Mouse (Mus musculus) neural tube, embryonic 11.5 days (tissue): ENCODE results near the gene Nfe2l1. TPM values are rescaled to one million over a fixed set of nuclear protein-coding genes. Genes with fewer than 3 reads are reported as not detected.
A peak's percentile ranks its signal among the peaks of the same experiment; 100 is the strongest.

Source experiments
- ATAC-seq: fragments of 200-750 bp; cut with Nextera tagmentation; 2 replicates; pipeline ENCODE4 v1.8.0; 2017; ENCODE audit warnings: moderate number of reproducible peaks, mild to moderate bottlenecking, moderate TSS enrichment, moderate library complexity; ENCODE audit not compliant: insufficient read depth, low FRiP score, low TSS enrichment
- DNase-seq: peaks from one replicate; pipeline ENCODE4 v3.0.0-alpha.2; 2015; ENCODE audit warnings: low spot score
- H3K27ac ChIP-seq: fragments of 300-500 bp; sonication (generic); 2 replicates; pipeline ENCODE4 v1.5.1; 2014; ENCODE audit warnings: low read depth, mild to moderate bottlenecking, low read length
- H3K27me3 ChIP-seq: fragments of 300-500 bp; sonication (generic); 2 replicates; pipeline ENCODE4 v1.6.1; 2014; ENCODE audit warnings: mild to moderate bottlenecking, low read length, mixed read lengths; ENCODE audit not compliant: control insufficient read depth, insufficient read depth
- H3K36me3 ChIP-seq: fragments of 300-500 bp; sonication (generic); 2 replicates; pipeline ENCODE4 v1.6.1; 2014; ENCODE audit warnings: mild to moderate bottlenecking, low read length, moderate library complexity, mixed read lengths; ENCODE audit not compliant: control insufficient read depth, insufficient read depth
- H3K4me1 ChIP-seq: fragments of 300-500 bp; sonication (generic); 2 replicates; pipeline ENCODE4 v1.6.1; 2014; ENCODE audit warnings: low read length, mixed read lengths; ENCODE audit not compliant: control insufficient read depth, insufficient read depth
- H3K4me2 ChIP-seq: fragments of 300-500 bp; sonication (generic); 2 replicates; pipeline ENCODE4 v1.6.1; 2014; ENCODE audit warnings: low read depth, mild to moderate bottlenecking, moderate library complexity
- H3K4me3 ChIP-seq: fragments of 300-500 bp; sonication (generic); 2 replicates; pipeline ENCODE4 v1.5.1; 2014; ENCODE audit warnings: low read depth, low read length
- H3K9ac ChIP-seq: fragments of 300-500 bp; sonication (generic); 2 replicates; pipeline ENCODE4 v1.6.1; 2014; ENCODE audit warnings: mild to moderate bottlenecking, low read length
- H3K9me3 ChIP-seq: fragments of 300-500 bp; sonication (generic); 2 replicates; pipeline ENCODE4 v1.6.1; 2016; ENCODE audit warnings: low read length; ENCODE audit not compliant: control insufficient read depth
- WGBS: fragments of 180-500 bp; shearing (Covaris S2); extraction: QIAGEN DNeasy Blood & Tissue Kit; methylation state at CpG from one replicate; pipeline ENCODE4 v1.1.7; 2014; 5-methylcytosine and 5-hydroxymethylcytosine counted together
- polyA plus RNA-seq: library from polyadenylated mRNA; unstranded; fragments of >200 nt; fragmentation: Nextera tagmentation; extraction: Ambion mirVana; gene quantifications from 2 replicates; pipeline ENCODE4 v1.2.1, GENCODE M21; 2014

The Nfe2l1 gene
- polyA plus RNA-seq, 1 experiment from 2014 or later: 46.8 TPM

- Histone ChIP-seq H3K4me2 (peak overlapping the region; percentile 38), H3K27ac (peak overlapping the region; percentile 100), H3K4me3 (peak overlapping the region; percentile 3), H3K27me3 (no peaks in the 10 kb centered on the region), H3K9me3 (no peaks in the 10 kb centered on the region), H3K9ac (peak overlapping the region; percentile 76), H3K4me1 (peaks cover 48% of the 10 kb centered on the region), H3K36me3 (no peaks in the 10 kb centered on the region)
- ATAC-seq (peak; percentile 36), DNase-seq (peak; percentile 75)
- WGBS: 3% methylated on average over 24 of the region's 24 CpGs
Measured at GRCm38 (mm10) chr11:96872441-96873379, 42.9 kb upstream of the Nfe2l1 start.

- Histone ChIP-seq H3K4me2 (no peak overlapping the region), H3K27me3 (no peaks in the 10 kb centered on the region), H3K4me1 (peaks cover 24% of the 10 kb centered on the region), H3K27ac (no peak overlapping the region), H3K4me3 (no peak overlapping the region), H3K9ac (no peak overlapping the region), H3K36me3 (no peaks in the 10 kb centered on the region), H3K9me3 (no peaks in the 10 kb centered on the region)
- peak; percentile 57; the same call in 1 of the 2 replicates for ATAC-seq
- peak; percentile 87 for DNase-seq
- WGBS: 14% methylated on average over 5 of the region's 5 CpGs
Measured at GRCm38 (mm10) chr11:96867149-96867548, 37.4 kb upstream of the Nfe2l1 start.

GRCm38 (mm10) chr11:96863206-96863995, 33.6 kb upstream of the Nfe2l1 start:
- WGBS: 23% methylated on average over 26 of the region's 26 CpGs
- peaks cover 25% of the 10 kb centered on the region for H3K4me1 ChIP-seq
- DNase-seq: peak; percentile 82
- H3K9ac ChIP-seq: peak overlapping the region; percentile 46; the same call in 1 of the 2 replicates
- H3K36me3 ChIP-seq: no peaks in the 10 kb centered on the region
- no peaks in the 10 kb centered on the region for H3K27me3 ChIP-seq
- no peaks in the 10 kb centered on the region for H3K9me3 ChIP-seq
- peak overlapping the region; percentile 42 for H3K4me2 ChIP-seq
- H3K4me3 ChIP-seq: peak overlapping the region; percentile 19; the same call in 1 of the 2 replicates
- H3K27ac ChIP-seq: peak overlapping the region; percentile 73; the same call in 1 of the 2 replicates
- ATAC-seq: no peak; the same call in 1 of the 2 replicates

GRCm38 (mm10) chr11:96862534-96862933, 32.8 kb upstream of the Nfe2l1 start:
- no peaks in the 10 kb centered on the region for H3K27me3 ChIP-seq
- no peak overlapping the region for H3K9ac ChIP-seq
- ATAC-seq (no peak), DNase-seq (no peak)
- H3K4me2 ChIP-seq: peak overlapping the region; percentile 94
- H3K4me1 ChIP-seq: peaks cover 24% of the 10 kb centered on the region
- H3K4me3 ChIP-seq: no peak overlapping the region
- H3K27ac ChIP-seq: no peak overlapping the region; the same call in 1 of the 2 replicates
- no peaks in the 10 kb centered on the region for H3K36me3 ChIP-seq
- no peaks in the 10 kb centered on the region for H3K9me3 ChIP-seq
- 64% methylated on average over 12 of the region's 12 CpGs for WGBS

- under 1% methylated on average over 31 of the region's 31 CpGs for WGBS
- Histone ChIP-seq H3K27ac (no peak overlapping the region), H3K4me2 (peak overlapping the region; percentile 94), H3K9me3 (no peaks in the 10 kb centered on the region), H3K4me3 (peak overlapping the region; percentile 45), H3K36me3 (no peaks in the 10 kb centered on the region), H3K9ac (peak overlapping the region; percentile 33), H3K27me3 (no peaks in the 10 kb centered on the region), H3K4me1 (peaks cover 21% of the 10 kb centered on the region)
- ATAC-seq (peak; percentile 84), DNase-seq (peak; percentile 97)
Measured at GRCm38 (mm10) chr11:96861878-96862289, 32.1 kb upstream of the Nfe2l1 start.

GRCm38 (mm10) chr11:96861446-96861845, 31.7 kb upstream of the Nfe2l1 start:
- ATAC-seq: peak; percentile 36

GRCm38 (mm10) chr11:96860564-96860963, 30.8 kb upstream of the Nfe2l1 start:
- Histone ChIP-seq H3K27me3 (no peaks in the 10 kb centered on the region), H3K36me3 (no peaks in the 10 kb centered on the region), H3K27ac (no peak overlapping the region), H3K9ac (no peak overlapping the region), H3K9me3 (no peaks in the 10 kb centered on the region), H3K4me2 (no peak overlapping the region), H3K4me3 (no peak overlapping the region), H3K4me1 (peaks cover 21% of the 10 kb centered on the region)
- DNase-seq (peak; percentile 88), ATAC-seq (no peak)
- WGBS: 7% methylated on average over 8 of the region's 8 CpGs

More at GRCm38 (mm10) chr11:96861446-96861845, 31.7 kb upstream of the Nfe2l1 start:
- Histone ChIP-seq H3K4me2 (peak overlapping the region; percentile 94), H3K9me3 (no peaks in the 10 kb centered on the region), H3K4me1 (peaks cover 21% of the 10 kb centered on the region), H3K27me3 (no peaks in the 10 kb centered on the region), H3K4me3 (peak overlapping the region; percentile 45), H3K9ac (peak overlapping the region; percentile 33), H3K27ac (no peak overlapping the region), H3K36me3 (no peaks in the 10 kb centered on the region)
- no peak for DNase-seq
- under 1% methylated on average over 20 of the region's 20 CpGs for WGBS

GRCm38 (mm10) chr11:96859635-96860034, 29.9 kb upstream of the Nfe2l1 start:
- no peak for ATAC-seq
- Histone ChIP-seq H3K9ac (no peak overlapping the region), H3K4me2 (no peak overlapping the region), H3K4me3 (no peak overlapping the region), H3K9me3 (no peaks in the 10 kb centered on the region), H3K4me1 (peaks cover 21% of the 10 kb centered on the region), H3K27me3 (no peaks in the 10 kb centered on the region), H3K27ac (no peak overlapping the region), H3K36me3 (no peaks in the 10 kb centered on the region)
- DNase-seq: no peak
- WGBS: 92% methylated on average over 4 of the region's 4 CpGs
